Mouse (Mus musculus) E14TG2a.4 (cell line): ENCODE data around the gene Gramd1b.

Experiments used
- CTCF ChIP-seq: conservative IDR thresholded peaks from 2 replicates; pipeline ENCODE4 v1.5.1; 2014; ENCODE audit warnings: low read length
- POU5F1 ChIP-seq: IDR thresholded peaks from 2 replicates; pipeline ENCODE4 v1.6.1; 2014; ENCODE audit warnings: low read length, borderline replicate concordance

- TF ChIP-seq CTCF (no peak), POU5F1 (no peak)
Measured at GRCm38 (mm10) chr9:40361970-40362369, 169.2 kb downstream of the Gramd1b start.
